Mouse (Mus musculus) left cerebral cortex, postnatal 14 days (tissue): Measurements from ENCODE around the gene Tlcd1. TPM values are rescaled to one million over a fixed set of nuclear protein-coding genes. Genes with fewer than 3 reads are reported as not detected.

Source experiments
- microRNA-seq, 2 experiments: library from miRNA; unstranded; fragments of <30 nt; microRNA quantifications; one replicate each; pipeline ENCODE4 v1.2.0; 2022
- total RNA-seq, 2 experiments: library from RNA; stranded (reverse); gene quantifications; 2 replicates each; pipeline ENCODE4 v1.2.3; 2021

Tlcd1 gene
- total RNA-seq, 2 experiments from 2014 or later = 27.4 to 29.6 TPM

Small RNAs within 50 kb of the gene (microRNA-seq; reads per million reads assigned to microRNA genes)
- 1.3 to 3.7 reads per million in 2 experiments for gene Mir7653

Other genes starting within 250 kb of the Tlcd1 start
- 100 to 1,000 TPM; 153 to 196 TPM for gene Sez6, start 245.9 kb upstream of the Tlcd1 start, total RNA-seq
- 10 to 100 TPM; 45.5 to 48.3 TPM for gene Phf12, start 194.0 kb upstream of the Tlcd1 start, total RNA-seq
- gene Dhrs13, start 144.4 kb upstream of the Tlcd1 start, total RNA-seq = 10 to 100 TPM; 14.8 to 16.4 TPM
- gene Flot2, start 138.8 kb upstream of the Tlcd1 start, total RNA-seq = 100 to 1,000 TPM; 118 to 121 TPM
- 10 to 100 TPM; 18.9 to 19.5 TPM for gene Eral1, start 96.3 kb upstream of the Tlcd1 start, total RNA-seq
- gene Fam222b, start 82.1 kb upstream of the Tlcd1 start, total RNA-seq = 10 to 100 TPM; 28.8 to 29.9 TPM
- gene Traf4, start 11.1 kb upstream of the Tlcd1 start, total RNA-seq = 10 to 100 TPM; 20.7 to 23.3 TPM
- 1 to 10 TPM; 3.3 to 3.5 TPM for gene Nek8, start within 50 bp of the Tlcd1 start, total RNA-seq
- gene Rpl23a, start 6.9 kb downstream of the Tlcd1 start, total RNA-seq = 100 to 1,000 TPM; 643 to 660 TPM
- gene Rab34, start 11.7 kb downstream of the Tlcd1 start, total RNA-seq = 10 to 100 TPM; 32.6 to 34.5 TPM
- gene Proca1, start 16.7 kb downstream of the Tlcd1 start, total RNA-seq = 1 to 10 TPM; 5.1 to 6.7 TPM
- 10 to 100 TPM; 67.7 to 70.3 TPM for gene Sdf2, start 69.0 kb downstream of the Tlcd1 start, total RNA-seq
- 10 to 100 TPM; 89.6 to 96.1 TPM for gene Supt6, start 69.3 kb downstream of the Tlcd1 start, total RNA-seq
- 100 to 1,000 TPM; 171 to 187 TPM for gene 2610507B11Rik, start 85.0 kb downstream of the Tlcd1 start, total RNA-seq
- 1 to 10 TPM; 6.4 to 9.3 TPM for gene BC030499, start 114.1 kb downstream of the Tlcd1 start, total RNA-seq
- 1 to 10 TPM; 5.0 to 8.4 TPM for gene Spag5, start 124.8 kb downstream of the Tlcd1 start, total RNA-seq
- 100 to 1,000 TPM; 532 to 560 TPM for gene Aldoc, start 146.3 kb downstream of the Tlcd1 start, total RNA-seq
- 10 to 100 TPM; 81.1 to 81.3 TPM for gene Pigs, start 151.7 kb downstream of the Tlcd1 start, total RNA-seq
- gene Unc119, start 166.8 kb downstream of the Tlcd1 start, total RNA-seq = 10 to 100 TPM; 28.2 to 30.6 TPM
- gene Foxn1, start 209.8 kb downstream of the Tlcd1 start, total RNA-seq = not detected
- not detected for gene Slc13a2, start 245.5 kb downstream of the Tlcd1 start, total RNA-seq